Mouse (Mus musculus) heart, adult 2 months (tissue): ENCODE results near the gene Nt5c1a. TPM values are rescaled to one million over a fixed set of nuclear protein-coding genes. Genes with fewer than 3 reads are reported as not detected.

Experiments used
- DNase-seq, 2 experiments: peaks; one replicate each; pipeline ENCODE4 v3.0.0; 2021
- H3K27ac ChIP-seq: fragments of 200-600 bp; 2 replicates; pipeline ENCODE4 v1.8.1; 2022
- H3K27me3 ChIP-seq: fragments of 200-500 bp; 2 replicates; pipeline ENCODE4 v1.6.1; 2012; ENCODE audit warnings: mild to moderate bottlenecking, low read length, inconsistent platforms, mixed read lengths; ENCODE audit not compliant: control insufficient read depth, insufficient read depth
- H3K36me3 ChIP-seq: fragments of 200-500 bp; 2 replicates; pipeline ENCODE4 v1.6.1; 2012; ENCODE audit warnings: low read length, inconsistent platforms; ENCODE audit not compliant: control insufficient read depth, insufficient read depth
- H3K4me1 ChIP-seq: fragments of 200-500 bp; 2 replicates; pipeline ENCODE4 v1.6.1; 2011; ENCODE audit warnings: low read length; ENCODE audit not compliant: control insufficient read depth, insufficient read depth
- H3K4me3 ChIP-seq: fragments of 200-600 bp; 2 replicates; pipeline ENCODE4 v1.8.1; 2022
- H3K79me2 ChIP-seq: fragments of 200-500 bp; replicated peaks from 2 replicates; pipeline ENCODE4 v1.6.1; 2012; ENCODE audit warnings: mild to moderate bottlenecking, inconsistent platforms, low read length, moderate library complexity, mixed read lengths; ENCODE audit not compliant: control insufficient read depth, insufficient read depth
- H3K9ac ChIP-seq: fragments of 200-500 bp; 2 replicates; pipeline ENCODE4 v1.6.1; 2012; ENCODE audit warnings: low read depth, mild to moderate bottlenecking, control low read depth, inconsistent platforms, low read length, mixed read lengths
- CTCF ChIP-seq: fragments of 200-600 bp; IDR thresholded peaks from 2 replicates; pipeline ENCODE4 v1.8.1; 2022; ENCODE audit warnings: antibody characterized with exemption, mild to moderate bottlenecking, moderate library complexity
- EP300 ChIP-seq: fragments of 200-500 bp; IDR thresholded peaks from 2 replicates; pipeline ENCODE4 v1.6.1; 2011; ENCODE audit warnings: low read depth, low read length, control low read depth; ENCODE audit not compliant: insufficient read depth
- POLR2A ChIP-seq: fragments of 200-500 bp; IDR thresholded peaks from 2 replicates; pipeline ENCODE4 v1.6.1; 2011; ENCODE audit warnings: mild to moderate bottlenecking, low read depth, low read length, control low read depth; ENCODE audit not compliant: insufficient read depth
- whole genome bisulfite sequencing: fragments of 180-500 bp; shearing (Covaris S2); methylation state at CpG from one replicate; pipeline ENCODE4 v1.1.7; 2018; 5-methylcytosine and 5-hydroxymethylcytosine counted together
- intact Hi-C: fragments of 180-260 bp; cut with DNase I; formaldehyde crosslinking; loops from one replicate; pipeline ENCODE4 v1.15.1; 2025
- polyA plus RNA-seq: library from polyadenylated mRNA; depleted of rRNA; stranded (reverse); fragments of >200 nt; gene quantifications from 2 replicates; pipeline ENCODE4 v1.2.3, GENCODE M21; 2012
- total RNA-seq, 2 experiments: library from RNA; stranded (reverse); gene quantifications; 2 replicates each; pipeline ENCODE4 v1.2.3; 2021

Nt5c1a gene
- total and polyA plus RNA-seq, 3 experiments, result 19.6 to 57.6 (median 50.8) TPM

DNA sequence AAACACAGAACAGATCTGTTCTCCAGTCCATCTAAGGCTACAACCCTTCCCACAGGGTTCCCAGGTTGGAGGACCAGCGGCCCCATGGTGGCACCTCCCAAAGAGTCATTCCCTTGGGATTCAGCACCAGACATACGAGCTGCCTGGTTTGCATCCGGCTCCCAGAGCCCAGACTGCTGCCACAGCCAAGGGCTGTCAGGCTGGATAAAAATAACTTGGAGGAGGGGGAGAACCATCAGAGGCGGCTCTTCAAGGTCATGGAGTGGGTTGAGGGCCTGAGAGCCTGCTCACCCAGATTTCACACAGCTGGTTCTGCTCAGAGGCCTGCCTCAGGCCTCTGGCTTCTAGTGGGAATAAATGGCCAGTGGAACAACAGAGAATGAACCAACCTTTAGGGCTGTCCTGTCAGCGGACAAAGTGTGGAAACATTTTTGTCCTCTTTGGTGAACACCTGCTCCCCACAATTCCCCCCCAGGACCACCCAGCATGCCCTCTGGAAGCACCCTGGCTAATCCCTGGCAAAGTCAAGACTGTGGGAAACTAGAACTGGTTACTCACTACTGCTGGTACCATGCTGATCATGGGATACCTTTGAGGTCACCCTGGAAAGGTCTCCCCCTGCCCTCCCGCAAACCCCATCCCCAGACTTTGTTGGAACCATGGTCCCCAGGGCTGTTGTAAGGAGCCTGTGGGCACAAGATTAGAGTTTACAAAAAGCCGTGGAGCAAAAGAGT lies 46.0 kb downstream of the Nt5c1a start:
- H3K9ac ChIP-seq, result no peak overlapping the region

GRCm38 (mm10) chr4:123248971-123249567 lies 47.8 kb downstream of the Nt5c1a start:
- WGBS, result 30% methylated on average over 7 of the region's 7 CpGs
- Histone ChIP-seq H3K27ac (peak overlapping the region; percentile 83), H3K79me2 (no peaks in the 10 kb centered on the region), H3K9ac (no peak overlapping the region), H3K4me3 (no peak overlapping the region), H3K36me3 (peaks cover 6% of the 10 kb centered on the region; the same call in 1 of the 2 replicates), H3K4me1 (peaks cover 24% of the 10 kb centered on the region), H3K27me3 (no peaks in the 10 kb centered on the region)
- DNase-seq, result peak; percentile 79 to 91
- TF ChIP-seq POLR2A, result peak; percentile 34; the same call in 1 of the 2 replicates
- TF ChIP-seq CTCF, result peak; percentile 60
- TF ChIP-seq EP300, result peak; percentile 75
- intact Hi-C loops, result no loop called here

More for the DNA sequence above, 46.0 kb downstream of the Nt5c1a start:
- Histone ChIP-seq H3K27me3 (no peaks in the 10 kb centered on the region), H3K36me3 (peaks cover 6% of the 10 kb centered on the region; the same call in 1 of the 2 replicates), H3K79me2 (no peaks in the 10 kb centered on the region), H3K4me1 (peaks cover 23% of the 10 kb centered on the region), H3K4me3 (no peak overlapping the region), H3K27ac (peak overlapping the region; percentile 83)
- peak; percentile 56 to 79 for DNase-seq
- peak; percentile 48; the same call in 1 of the 2 replicates for TF ChIP-seq EP300
- TF ChIP-seq CTCF, result no peak
- TF ChIP-seq POLR2A, result peak; percentile 19
- intact Hi-C loops, result no loop called here
- 37% methylated on average over 7 of the region's 7 CpGs for WGBS

GRCm38 (mm10) chr4:123252214-123252613 lies 50.9 kb downstream of the Nt5c1a start:
- WGBS, result 55% methylated on average over 5 of the region's 5 CpGs
- H3K27ac ChIP-seq, result no peak overlapping the region
- no peak overlapping the region for H3K9ac ChIP-seq
- H3K79me2 ChIP-seq, result no peaks in the 10 kb centered on the region
- DNase-seq, result no peak
- peaks cover 18% of the 10 kb centered on the region for H3K4me1 ChIP-seq
- H3K36me3 ChIP-seq, result peaks cover 6% of the 10 kb centered on the region; the same call in 1 of the 2 replicates
- H3K4me3 ChIP-seq, result no peak overlapping the region
- H3K27me3 ChIP-seq, result no peaks in the 10 kb centered on the region
- intact Hi-C loops, result loop anchor here (5.0 kb wide), 1 partner anchor 95 kb away; no protein-coding TSS in a partner anchor
- TF ChIP-seq POLR2A, result no peak
- TF ChIP-seq EP300, result no peak
- no peak for TF ChIP-seq CTCF

- H3K4me1 ChIP-seq, result peaks cover 5% of the 10 kb centered on the region
- H3K36me3 ChIP-seq, result no peaks in the 10 kb centered on the region
- 9% methylated on average over 5 of the region's 5 CpGs for WGBS
- no peak overlapping the region for H3K27ac ChIP-seq
- no peaks in the 10 kb centered on the region for H3K27me3 ChIP-seq
- intact Hi-C loops, result loop anchor here (1.0 to 5.0 kb wide), 2 partner anchors 35 to 97 kb away; no protein-coding TSS in a partner anchor
- no peak overlapping the region for H3K4me3 ChIP-seq
- H3K79me2 ChIP-seq, result no peaks in the 10 kb centered on the region
- H3K9ac ChIP-seq, result no peak overlapping the region
- DNase-seq, result no peak
- TF ChIP-seq EP300, result 0 out of 2 replicates have a peak, but pooled peaks have one; percentile 22
- no peak for TF ChIP-seq POLR2A
- TF ChIP-seq CTCF, result peak; percentile 84
Observed at GRCm38 (mm10) chr4:123254617-123255016, 53.3 kb downstream of the Nt5c1a start.

GRCm38 (mm10) chr4:123260071-123260746 lies 58.9 kb downstream of the Nt5c1a start:
- DNase-seq, result no peak
- 26% methylated on average over 8 of the region's 8 CpGs for WGBS
- H3K4me3 ChIP-seq, result no peak overlapping the region
- no peaks in the 10 kb centered on the region for H3K4me1 ChIP-seq
- no peak for TF ChIP-seq POLR2A
- TF ChIP-seq EP300, result no peak
- TF ChIP-seq CTCF, result no peak
- H3K27ac ChIP-seq, result no peak overlapping the region
- H3K79me2 ChIP-seq, result no peaks in the 10 kb centered on the region
- H3K27me3 ChIP-seq, result no peaks in the 10 kb centered on the region
- no peak overlapping the region for H3K9ac ChIP-seq
- intact Hi-C loops, result no loop called here
- H3K36me3 ChIP-seq, result no peaks in the 10 kb centered on the region
